Comparison of ENCODE assay signal across 8 mouse cellular contexts in genomic region chr13:117958496-117959421, GRCm38 (mm10).
DNase-seq lines count a peak whose midpoint lies in the region; ATAC-seq and TF ChIP-seq lines count a peak whose summit lies in the region.
"Had no signal": no experiment of that assay in that cellular context is flagged by ENCODE, and none has a peak within 500 bp of the region (broad histone marks: within the 10 kb centered on the region; RNA-seq: fewer than 3 reads in every experiment).

No protein-coding gene starts in this region.

- no peak for TF ChIP-seq EP300 in stomach, postnatal 0 days (optimal IDR thresholded peaks at IDR 0.05)

- peak; percentile 95 for ATAC-seq in stomach, embryonic 14.5 days (ENCODE audit: insufficient number of reproducible peaks, insufficient read depth, low FRiP score, low read depth)
- ATAC-seq in stomach, postnatal 0 days (ENCODE audit: low FRiP score, low TSS enrichment) = no peak
- ATAC-seq in embryonic facial prominence, embryonic 13.5 days (ENCODE audit: insufficient number of reproducible peaks, insufficient read depth, low FRiP score, low TSS enrichment, low read depth) = peak; percentile 79
- peak; percentile 86 for ATAC-seq in limb, embryonic 11.5 days (ENCODE audit: insufficient number of reproducible peaks, low FRiP score, low TSS enrichment, low read depth)

- no peak overlapping the region for H3K4me3 ChIP-seq in stomach, embryonic 14.5 days (ENCODE audit: low read depth, low read length)
- no peak overlapping the region for H3K4me3 ChIP-seq in stomach, postnatal 0 days (ENCODE audit: low read depth, low read length)
- peak overlapping the region; percentile 9; the same call in 1 of the 2 replicates for H3K4me3 ChIP-seq in embryonic facial prominence, embryonic 13.5 days
- no peak overlapping the region for H3K4me3 ChIP-seq in limb, embryonic 11.5 days (ENCODE audit: low read depth, low read length)
- no peak overlapping the region for H3K4me3 ChIP-seq in thymus, adult 2 months (ENCODE audit: control insufficient read depth, insufficient read depth, low read length)

- no peaks in the 10 kb centered on the region for H3K27me3 ChIP-seq in stomach, embryonic 14.5 days (ENCODE audit: control insufficient read depth, insufficient read depth, low read length)
- H3K27me3 ChIP-seq in stomach, postnatal 0 days (ENCODE audit: control insufficient read depth, insufficient read depth, low read length) = no peaks in the 10 kb centered on the region
- H3K27me3 ChIP-seq in embryonic facial prominence, embryonic 13.5 days = no peaks in the 10 kb centered on the region
- H3K27me3 ChIP-seq in limb, embryonic 11.5 days (ENCODE audit: control insufficient read depth, insufficient read depth, low read length) = no peaks in the 10 kb centered on the region
- no peaks in the 10 kb centered on the region for H3K27me3 ChIP-seq in thymus, adult 2 months (ENCODE audit: control insufficient read depth, insufficient read depth, low read length)

- no peaks in the 10 kb centered on the region for H3K4me1 ChIP-seq in stomach, embryonic 14.5 days (ENCODE audit: control insufficient read depth, insufficient read depth, low read length)
- no peaks in the 10 kb centered on the region for H3K4me1 ChIP-seq in stomach, postnatal 0 days (replicated peaks; ENCODE audit: control insufficient read depth, insufficient read depth)
- no peaks in the 10 kb centered on the region for H3K4me1 ChIP-seq in embryonic facial prominence, embryonic 13.5 days
- H3K4me1 ChIP-seq in limb, embryonic 11.5 days (ENCODE audit: control insufficient read depth, insufficient read depth, low read length) = no peaks in the 10 kb centered on the region
- no peaks in the 10 kb centered on the region for H3K4me1 ChIP-seq in thymus, adult 2 months (replicated peaks; ENCODE audit: control insufficient read depth, insufficient read depth, low read length)

- TF ChIP-seq CTCF in stomach, postnatal 0 days (IDR thresholded peaks at IDR 0.05; ENCODE audit: low read depth) = no peak
- TF ChIP-seq CTCF in thymus, adult 2 months (IDR thresholded peaks at IDR 0.05; ENCODE audit: borderline replicate concordance, control insufficient read depth, extremely low read depth, insufficient read depth, low read length, poor library complexity) = no peak

- peak overlapping the region; percentile 25 for H3K4me2 ChIP-seq in stomach, embryonic 14.5 days (replicated peaks; ENCODE audit: low read depth, low read length)
- no peak overlapping the region for H3K4me2 ChIP-seq in stomach, postnatal 0 days (replicated peaks; ENCODE audit: low read depth)
- peak overlapping the region; percentile 43 for H3K4me2 ChIP-seq in embryonic facial prominence, embryonic 13.5 days
- H3K4me2 ChIP-seq in limb, embryonic 11.5 days (ENCODE audit: low read depth, severe bottlenecking) = peak overlapping the region; percentile 27; the same call in 1 of the 2 replicates

- WGBS in stomach, embryonic 14.5 days = 17% methylated on average over 18 of the region's 18 CpGs
- 16% methylated on average over 18 of the region's 18 CpGs for WGBS in stomach, postnatal 0 days
- 9% methylated on average over 18 of the region's 18 CpGs for WGBS in embryonic facial prominence, embryonic 13.5 days
- WGBS in limb, embryonic 11.5 days = 7% methylated on average over 18 of the region's 18 CpGs
- WGBS in thymus, adult 2 months = 79% methylated on average over 18 of the region's 18 CpGs

- no peaks in the 10 kb centered on the region for H3K36me3 ChIP-seq in stomach, embryonic 14.5 days (ENCODE audit: control insufficient read depth, insufficient read depth, low read length)
- H3K36me3 ChIP-seq in stomach, postnatal 0 days (ENCODE audit: control insufficient read depth, insufficient read depth, low read length) = no peaks in the 10 kb centered on the region
- H3K36me3 ChIP-seq in embryonic facial prominence, embryonic 13.5 days = no peaks in the 10 kb centered on the region
- no peaks in the 10 kb centered on the region for H3K36me3 ChIP-seq in limb, embryonic 11.5 days (ENCODE audit: control insufficient read depth, insufficient read depth, low read length)
- no peaks in the 10 kb centered on the region for H3K36me3 ChIP-seq in thymus, adult 2 months (ENCODE audit: control insufficient read depth, insufficient read depth, low read length)

- TF ChIP-seq POLR2A in thymus, adult 2 months (IDR thresholded peaks at IDR 0.05; ENCODE audit: control insufficient read depth, extremely low read depth, insufficient read depth, low read length, poor library complexity) = no peak

- no peak for DNase-seq in stomach, postnatal 0 days (ENCODE audit: low spot score)
- DNase-seq in limb, embryonic 11.5 days (ENCODE audit: low spot score) = peak; percentile 47
- no peak for DNase-seq in urinary bladder, postnatal 25 days (ENCODE audit: low spot score)
- no peak for DNase-seq in urinary bladder, postnatal 4 days (ENCODE audit: low spot score in 2 of 2)
- no peak for DNase-seq in thymus, adult 2 months

- H3K9ac ChIP-seq in stomach, embryonic 14.5 days (replicated peaks; ENCODE audit: low read depth, low read length) = no peak overlapping the region
- H3K9ac ChIP-seq in stomach, postnatal 0 days (ENCODE audit: low read length) = no peak overlapping the region
- no peak overlapping the region for H3K9ac ChIP-seq in embryonic facial prominence, embryonic 13.5 days
- H3K9ac ChIP-seq in limb, embryonic 11.5 days (ENCODE audit: low read length) = 0 out of 2 replicates have a peak overlapping the region, but pooled peaks have one; percentile 8
- H3K9ac ChIP-seq: liver, embryonic 14.5 days had no signal

- no peaks in the 10 kb centered on the region for H3K9me3 ChIP-seq in stomach, embryonic 14.5 days (ENCODE audit: control insufficient read depth, low read depth, low read length)
- no peaks in the 10 kb centered on the region for H3K9me3 ChIP-seq in stomach, postnatal 0 days (ENCODE audit: control insufficient read depth, low read length)
- H3K9me3 ChIP-seq in embryonic facial prominence, embryonic 13.5 days = no peaks in the 10 kb centered on the region
- no peaks in the 10 kb centered on the region for H3K9me3 ChIP-seq in limb, embryonic 11.5 days (ENCODE audit: control insufficient read depth, low read length)

- no peak overlapping the region for H3K27ac ChIP-seq in stomach, embryonic 14.5 days (ENCODE audit: low read length)
- no peak overlapping the region for H3K27ac ChIP-seq in stomach, postnatal 0 days (replicated peaks)
- H3K27ac ChIP-seq in embryonic facial prominence, embryonic 13.5 days = no peak overlapping the region
- no peak overlapping the region for H3K27ac ChIP-seq in limb, embryonic 11.5 days (replicated peaks; ENCODE audit: low read depth, low read length)
- H3K27ac ChIP-seq in thymus, adult 2 months (ENCODE audit: control insufficient read depth, insufficient read depth, low read length) = no peak overlapping the region
- H3K27ac ChIP-seq: liver, embryonic 14.5 days had no signal
